Mouse (Mus musculus) intestine, embryonic 15.5 days (tissue): ENCODE measurements around the gene Veph1. TPM values are rescaled to one million over a fixed set of nuclear protein-coding genes. Genes with fewer than 3 reads are reported as not detected.

Source experiments
- ATAC-seq: fragments of 200-750 bp; cut with Nextera tagmentation; 2 replicates; pipeline ENCODE4 v1.8.0; 2017; ENCODE audit warnings: moderate TSS enrichment, moderate library complexity
- H3K27ac ChIP-seq: fragments of 300-500 bp; sonication (generic); 2 replicates; pipeline ENCODE4 v1.5.1; 2015; ENCODE audit warnings: mild to moderate bottlenecking, inconsistent platforms
- H3K27me3 ChIP-seq: fragments of 300-500 bp; sonication (generic); replicated peaks from 2 replicates; pipeline ENCODE4 v1.6.1; 2015; ENCODE audit warnings: inconsistent platforms
- H3K36me3 ChIP-seq: fragments of 300-500 bp; sonication (generic); 2 replicates; pipeline ENCODE4 v1.6.1; 2015; ENCODE audit warnings: inconsistent platforms
- H3K4me1 ChIP-seq: fragments of 300-500 bp; sonication (generic); replicated peaks from 2 replicates; pipeline ENCODE4 v1.6.1; 2015; ENCODE audit warnings: inconsistent platforms
- H3K4me2 ChIP-seq: fragments of 300-500 bp; sonication (generic); replicated peaks from 2 replicates; pipeline ENCODE4 v1.6.1; 2015; ENCODE audit warnings: mild to moderate bottlenecking, inconsistent platforms
- H3K4me3 ChIP-seq: fragments of 300-500 bp; sonication (generic); replicated peaks from 2 replicates; pipeline ENCODE4 v1.5.1; 2015; ENCODE audit warnings: inconsistent platforms
- H3K9ac ChIP-seq: fragments of 300-500 bp; sonication (generic); 2 replicates; pipeline ENCODE4 v1.6.1; 2015; ENCODE audit warnings: inconsistent platforms
- H3K9me3 ChIP-seq: fragments of 300-500 bp; sonication (generic); 2 replicates; pipeline ENCODE4 v1.6.1; 2016; ENCODE audit warnings: inconsistent platforms
- WGBS: fragments of 180-500 bp; shearing (Covaris S2); methylation state at CpG from one replicate; pipeline ENCODE4 v1.1.7; 2015; 5-methylcytosine and 5-hydroxymethylcytosine counted together
- polyA plus RNA-seq: library from polyadenylated mRNA; unstranded; fragments of >200 nt; fragmentation: Nextera tagmentation; extraction: Ambion mirVana; gene quantifications from 2 replicates; pipeline ENCODE4 v1.2.1, GENCODE M21; 2015

The Veph1 gene
- polyA plus RNA-seq, 1 experiment from 2014 or later = 0.09 TPM

- Histone ChIP-seq H3K4me1 (0 out of 2 replicates have a peak, but pooled peaks cover 3% of the 10 kb centered on the region), H3K9me3 (no peaks in the 10 kb centered on the region), H3K4me3 (peak within 1 kb of the TSS; percentile 52), H3K9ac (peak within 1 kb of the TSS; percentile 49), H3K27me3 (peaks cover 6% of the 10 kb centered on the region; the same call in 1 of the 2 replicates), H3K36me3 (no peaks in the 10 kb centered on the region), H3K4me2 (peak within 1 kb of the TSS; percentile 99), H3K27ac (no peak within 1 kb of the TSS)
- ATAC-seq = 0 out of 2 replicates have a peak, but pooled peaks have one; percentile 16
- WGBS = 6% methylated on average over 20 of the region's 20 CpGs
Measured at GRCm38 (mm10) chr3:66219655-66220191, 76.9 kb downstream of the Veph1 start, which contains the start of gene Ptx3. Gene Ptx3 (plus strand): TSS chr3:66219910.

- no peak overlapping the region for H3K27ac ChIP-seq
- WGBS = 44% methylated on average over 8 of the region's 8 CpGs
- H3K4me2 ChIP-seq = no peak overlapping the region
- no peaks in the 10 kb centered on the region for H3K9me3 ChIP-seq
- ATAC-seq = peak; percentile 58; the same call in 1 of the 2 replicates
- peaks cover 4% of the 10 kb centered on the region; the same call in 1 of the 2 replicates for H3K27me3 ChIP-seq
- H3K9ac ChIP-seq = no peak overlapping the region
- H3K4me3 ChIP-seq = no peak overlapping the region
- no peaks in the 10 kb centered on the region for H3K36me3 ChIP-seq
- H3K4me1 ChIP-seq = no peaks in the 10 kb centered on the region
Measured at GRCm38 (mm10) chr3:66215759-66216158, 80.9 kb downstream of the Veph1 start.

GRCm38 (mm10) chr3:66213524-66213923 is 83.1 kb downstream of the Veph1 start:
- H3K4me1 ChIP-seq = no peaks in the 10 kb centered on the region
- no peak overlapping the region for H3K27ac ChIP-seq
- no peaks in the 10 kb centered on the region for H3K36me3 ChIP-seq
- no peak overlapping the region for H3K4me2 ChIP-seq
- ATAC-seq = no peak
- no peak overlapping the region for H3K4me3 ChIP-seq
- 85% methylated on average over 1 of the region's 1 CpGs for WGBS
- H3K9ac ChIP-seq = no peak overlapping the region
- H3K9me3 ChIP-seq = no peaks in the 10 kb centered on the region
- H3K27me3 ChIP-seq = no peaks in the 10 kb centered on the region

DNA sequence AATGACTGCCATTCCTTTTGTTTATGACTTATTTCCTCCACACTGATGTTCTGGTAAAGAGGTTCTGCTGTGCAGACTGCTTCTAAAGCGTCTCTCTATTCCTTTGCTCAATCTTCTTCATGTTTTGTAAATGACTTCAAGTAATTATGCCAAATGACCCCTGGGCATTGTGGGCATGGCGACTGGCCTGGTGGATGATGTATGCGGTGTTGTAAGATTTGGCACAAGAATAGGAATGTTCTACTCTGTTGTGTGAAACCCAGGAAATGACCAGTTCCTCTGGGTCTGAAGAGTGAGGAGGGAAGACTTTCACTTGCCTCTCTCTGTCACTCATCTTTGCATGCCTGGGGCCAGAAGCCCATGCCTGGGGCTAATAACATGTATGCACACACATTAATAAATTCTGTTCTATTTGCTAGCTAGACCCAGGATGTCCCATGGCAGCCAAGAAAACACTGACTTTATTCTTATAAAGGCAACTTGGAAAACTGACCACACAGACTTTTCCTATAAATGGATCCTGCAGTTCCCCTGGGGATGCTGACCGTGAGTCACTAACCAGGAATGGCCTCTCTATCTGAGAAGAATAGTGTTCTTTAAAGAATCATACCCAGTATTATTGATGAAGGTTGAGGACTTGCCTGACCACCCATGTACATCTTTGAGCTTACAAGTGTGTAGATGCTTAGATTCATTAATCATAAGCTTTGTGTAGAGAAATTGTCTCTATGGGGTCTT is 87.6 kb downstream of the Veph1 start:
- H3K4me1 ChIP-seq = no peaks in the 10 kb centered on the region
- H3K27ac ChIP-seq = no peak overlapping the region
- H3K4me3 ChIP-seq = no peak overlapping the region
- no peak overlapping the region for H3K4me2 ChIP-seq
- no peaks in the 10 kb centered on the region for H3K27me3 ChIP-seq
- no peaks in the 10 kb centered on the region for H3K9me3 ChIP-seq
- H3K36me3 ChIP-seq = no peaks in the 10 kb centered on the region
- ATAC-seq = no peak
- no peak overlapping the region for H3K9ac ChIP-seq
- WGBS = 75% methylated on average over 4 of the region's 4 CpGs

DNA sequence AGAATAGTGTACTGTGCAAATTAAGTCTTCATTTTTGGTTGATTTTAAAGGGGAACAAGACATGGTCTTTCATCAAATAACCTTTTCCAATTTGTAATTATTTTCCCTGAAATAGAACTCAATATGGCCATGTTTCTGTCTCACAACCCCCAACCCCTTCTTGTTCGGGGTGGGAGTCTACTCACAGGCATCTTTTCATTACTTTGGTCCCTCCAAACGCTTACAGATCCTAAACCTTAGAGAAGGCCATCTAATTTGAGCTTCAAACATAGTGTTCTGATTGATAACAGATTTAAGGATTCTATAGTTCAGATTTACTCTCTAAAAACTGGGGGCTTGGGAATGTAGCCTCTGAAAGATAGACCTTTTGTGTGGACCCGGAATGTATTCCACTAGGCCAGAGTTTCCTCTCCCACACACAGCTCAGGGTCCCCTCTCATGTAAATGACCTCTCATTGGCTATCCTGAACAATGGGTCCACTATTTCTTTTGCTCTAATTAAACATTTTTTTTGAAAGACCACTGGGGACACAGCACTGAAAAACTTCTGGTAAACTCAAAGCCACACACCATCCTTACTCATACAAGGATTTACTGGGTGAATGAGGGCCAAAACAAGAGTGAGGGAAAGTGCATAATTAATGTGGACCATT is 102.6 kb downstream of the Veph1 start:
- Histone ChIP-seq H3K36me3 (no peaks in the 10 kb centered on the region), H3K9me3 (no peaks in the 10 kb centered on the region), H3K27ac (no peak overlapping the region), H3K27me3 (no peaks in the 10 kb centered on the region), H3K9ac (no peak overlapping the region), H3K4me1 (no peaks in the 10 kb centered on the region), H3K4me3 (no peak overlapping the region), H3K4me2 (no peak overlapping the region)
- WGBS = 75% methylated on average over 3 of the region's 3 CpGs
- no peak for ATAC-seq

DNA sequence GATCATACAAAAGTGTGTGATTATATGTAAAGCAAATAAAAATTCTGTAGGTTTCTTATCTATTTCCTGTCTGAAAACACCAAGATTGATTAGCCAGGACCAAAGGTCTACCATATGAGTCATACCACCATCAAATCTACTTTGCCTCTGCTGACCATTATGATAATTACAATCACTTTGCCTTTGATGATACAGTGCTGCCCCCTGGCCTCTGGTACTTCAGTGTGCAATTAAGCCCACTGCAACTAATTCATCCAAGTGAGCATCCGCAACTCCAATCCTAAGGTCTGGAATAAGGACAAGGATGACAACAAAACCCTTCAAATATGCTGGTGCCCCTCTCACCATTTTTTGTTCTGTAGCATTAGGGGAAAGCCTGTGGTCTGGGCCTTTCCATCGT is 117.0 kb downstream of the Veph1 start:
- H3K27me3 ChIP-seq = no peaks in the 10 kb centered on the region
- no peaks in the 10 kb centered on the region for H3K4me1 ChIP-seq
- no peak overlapping the region for H3K4me3 ChIP-seq
- ATAC-seq = no peak
- no peak overlapping the region for H3K27ac ChIP-seq
- H3K9me3 ChIP-seq = no peaks in the 10 kb centered on the region
- 77% methylated on average over 2 of the region's 2 CpGs for WGBS
- no peak overlapping the region for H3K4me2 ChIP-seq
- no peak overlapping the region for H3K9ac ChIP-seq
- no peaks in the 10 kb centered on the region for H3K36me3 ChIP-seq

DNA sequence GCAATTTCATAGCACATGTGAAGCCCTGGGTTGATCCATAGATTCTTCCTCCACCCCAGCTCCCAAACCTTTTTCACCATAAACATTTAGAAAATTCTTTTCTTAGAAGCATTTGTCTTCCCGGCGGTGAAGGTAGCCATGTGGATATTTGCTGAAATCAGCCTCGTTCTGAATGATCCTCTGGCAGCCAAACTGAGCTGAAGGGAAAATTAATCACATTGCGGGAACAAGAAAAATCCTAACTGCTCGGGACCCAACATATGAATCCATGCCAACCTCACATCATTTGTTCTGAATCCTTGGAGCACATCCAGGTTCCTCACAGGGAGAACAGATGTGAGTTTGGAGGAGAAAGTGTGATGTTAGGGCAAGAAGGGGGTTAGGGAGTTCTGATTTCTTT is 123.7 kb downstream of the Veph1 start:
- H3K9me3 ChIP-seq = no peaks in the 10 kb centered on the region
- 50% methylated on average over 5 of the region's 5 CpGs for WGBS
- no peak for ATAC-seq

GRCm38 (mm10) chr3:66169873-66170538 is 126.6 kb downstream of the Veph1 start:
- Histone ChIP-seq H3K4me3 (no peak overlapping the region), H3K27ac (no peak overlapping the region), H3K27me3 (no peaks in the 10 kb centered on the region), H3K9ac (no peak overlapping the region), H3K9me3 (no peaks in the 10 kb centered on the region), H3K4me2 (no peak overlapping the region), H3K4me1 (no peaks in the 10 kb centered on the region), H3K36me3 (no peaks in the 10 kb centered on the region)
- WGBS = 85% methylated on average over 3 of the region's 3 CpGs
- ATAC-seq = no peak

More for the DNA sequence above, 123.7 kb downstream of the Veph1 start:
- no peak overlapping the region for H3K27ac ChIP-seq
- H3K36me3 ChIP-seq = no peaks in the 10 kb centered on the region
- no peak overlapping the region for H3K4me2 ChIP-seq
- no peak overlapping the region for H3K9ac ChIP-seq
- H3K4me3 ChIP-seq = no peak overlapping the region
- no peaks in the 10 kb centered on the region for H3K27me3 ChIP-seq
- H3K4me1 ChIP-seq = no peaks in the 10 kb centered on the region

- Histone ChIP-seq H3K4me3 (no peak overlapping the region), H3K9me3 (no peaks in the 10 kb centered on the region), H3K36me3 (no peaks in the 10 kb centered on the region), H3K9ac (no peak overlapping the region), H3K27ac (no peak overlapping the region), H3K27me3 (no peaks in the 10 kb centered on the region), H3K4me1 (no peaks in the 10 kb centered on the region), H3K4me2 (no peak overlapping the region)
- 85% methylated on average over 6 of the region's 6 CpGs for WGBS
- ATAC-seq = no peak
Measured at GRCm38 (mm10) chr3:66166606-66167290, 129.9 kb downstream of the Veph1 start.

- Histone ChIP-seq H3K9me3 (no peaks in the 10 kb centered on the region), H3K4me2 (no peak overlapping the region), H3K4me1 (no peaks in the 10 kb centered on the region), H3K36me3 (no peaks in the 10 kb centered on the region), H3K27me3 (no peaks in the 10 kb centered on the region), H3K4me3 (no peak overlapping the region), H3K9ac (no peak overlapping the region), H3K27ac (no peak overlapping the region)
- ATAC-seq = no peak
- WGBS = 73% methylated on average over 5 of the region's 5 CpGs
Measured at GRCm38 (mm10) chr3:66165026-66165425, 131.6 kb downstream of the Veph1 start.

DNA sequence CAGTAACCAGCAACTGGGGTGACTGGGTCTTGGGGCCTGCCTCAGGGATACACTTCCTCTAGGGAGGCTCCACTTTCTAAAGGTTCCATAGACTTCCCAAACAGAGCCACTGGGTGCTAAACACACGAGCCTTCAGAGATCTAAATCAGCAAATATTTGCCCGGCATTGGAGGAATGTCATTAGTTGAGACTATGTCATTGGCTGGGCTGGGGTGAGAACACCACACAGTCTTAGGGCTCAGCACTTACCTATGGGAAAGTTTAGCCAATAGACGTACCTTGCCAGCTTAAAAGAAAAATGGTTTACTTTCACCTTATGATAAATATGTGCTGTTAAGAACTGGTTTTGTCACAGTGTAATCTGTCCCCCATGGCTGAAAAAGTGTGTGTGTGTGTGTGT is 132.1 kb downstream of the Veph1 start:
- H3K4me1 ChIP-seq = no peaks in the 10 kb centered on the region
- no peak overlapping the region for H3K4me3 ChIP-seq
- H3K27me3 ChIP-seq = no peaks in the 10 kb centered on the region
- ATAC-seq = no peak
- no peak overlapping the region for H3K4me2 ChIP-seq
- no peaks in the 10 kb centered on the region for H3K36me3 ChIP-seq
- H3K9ac ChIP-seq = no peak overlapping the region
- WGBS = 49% methylated on average over 3 of the region's 3 CpGs
- no peak overlapping the region for H3K27ac ChIP-seq
- no peaks in the 10 kb centered on the region for H3K9me3 ChIP-seq

DNA sequence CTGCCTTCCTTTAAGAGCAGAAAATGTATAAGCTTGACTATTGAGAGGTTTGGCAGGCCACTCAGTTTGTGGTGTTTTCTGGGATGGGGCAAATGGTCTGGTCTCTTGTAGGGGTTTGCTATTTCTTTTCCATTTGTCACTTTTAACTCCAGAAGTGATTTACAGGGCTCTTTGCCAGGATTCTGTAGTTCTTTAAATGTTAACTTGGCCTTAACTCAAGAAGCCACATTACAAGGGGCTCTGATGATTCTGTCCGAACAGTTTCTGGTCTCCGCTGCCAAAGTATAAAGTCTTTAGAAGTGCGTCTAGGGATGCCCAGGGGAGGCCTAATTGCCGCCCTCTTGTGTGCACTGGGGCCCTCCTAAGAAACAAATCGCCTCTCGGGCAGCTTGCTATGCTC is 134.0 kb downstream of the Veph1 start:
- H3K9ac ChIP-seq = no peak overlapping the region
- no peaks in the 10 kb centered on the region for H3K27me3 ChIP-seq
- no peak overlapping the region for H3K4me3 ChIP-seq
- H3K4me1 ChIP-seq = no peaks in the 10 kb centered on the region
- WGBS = 59% methylated on average over 6 of the region's 6 CpGs
- H3K27ac ChIP-seq = no peak overlapping the region
- H3K4me2 ChIP-seq = no peak overlapping the region
- no peaks in the 10 kb centered on the region for H3K36me3 ChIP-seq
- no peaks in the 10 kb centered on the region for H3K9me3 ChIP-seq
- ATAC-seq = no peak
